Mouse (Mus musculus): ENCODE measurements around the gene Arl4d. TPM values are rescaled to one million over a fixed set of nuclear protein-coding genes. Genes with fewer than 3 reads are reported as not detected.

Arl4d gene
- polyA plus RNA-seq, 1 experiment from 2014 or later, result 6.0 TPM

DNA sequence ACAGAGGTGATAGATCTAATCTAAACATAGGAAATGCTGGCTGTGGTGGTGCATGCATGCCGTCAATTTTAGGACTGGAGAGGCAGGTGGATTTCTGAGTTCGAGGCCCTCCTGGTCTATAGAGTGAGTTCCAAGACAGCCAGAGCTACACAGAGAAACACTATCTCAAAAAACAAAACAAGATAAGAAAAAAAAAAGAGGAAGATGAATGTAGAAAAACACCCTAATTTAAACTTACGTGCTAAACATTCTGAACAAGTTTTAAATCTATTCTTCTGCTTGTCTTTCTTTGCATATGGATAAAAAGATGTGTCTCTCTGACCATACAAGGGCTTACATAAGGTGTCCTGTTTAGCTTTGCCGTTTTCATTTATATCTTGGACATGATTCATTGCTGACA is 5.9 kb downstream of the Arl4d start:
- Histone ChIP-seq H3K4me1 (ENCODE audit: control insufficient read depth, insufficient read depth, low read length) (no peaks in the 10 kb centered on the region), H3K9ac (replicated peaks; ENCODE audit: low read depth, low read length) (no peak overlapping the region), H3K4me3 (ENCODE audit: low read depth, low read length) (no peak overlapping the region), H3K9me3 (ENCODE audit: control insufficient read depth, low read length) (no peaks in the 10 kb centered on the region), H3K36me3 (ENCODE audit: control insufficient read depth, insufficient read depth, low read length) (no peaks in the 10 kb centered on the region), H3K4me2 (ENCODE audit: low read depth, low read length) (no peak overlapping the region), H3K27me3 (ENCODE audit: control insufficient read depth, insufficient read depth, low read length) (no peaks in the 10 kb centered on the region), H3K27ac (ENCODE audit: low read depth, low read length) (no peak overlapping the region)
- WGBS, result 87% methylated on average over 4 of the region's 4 CpGs
- ATAC-seq (ENCODE audit: low read depth), result no peak

DNA sequence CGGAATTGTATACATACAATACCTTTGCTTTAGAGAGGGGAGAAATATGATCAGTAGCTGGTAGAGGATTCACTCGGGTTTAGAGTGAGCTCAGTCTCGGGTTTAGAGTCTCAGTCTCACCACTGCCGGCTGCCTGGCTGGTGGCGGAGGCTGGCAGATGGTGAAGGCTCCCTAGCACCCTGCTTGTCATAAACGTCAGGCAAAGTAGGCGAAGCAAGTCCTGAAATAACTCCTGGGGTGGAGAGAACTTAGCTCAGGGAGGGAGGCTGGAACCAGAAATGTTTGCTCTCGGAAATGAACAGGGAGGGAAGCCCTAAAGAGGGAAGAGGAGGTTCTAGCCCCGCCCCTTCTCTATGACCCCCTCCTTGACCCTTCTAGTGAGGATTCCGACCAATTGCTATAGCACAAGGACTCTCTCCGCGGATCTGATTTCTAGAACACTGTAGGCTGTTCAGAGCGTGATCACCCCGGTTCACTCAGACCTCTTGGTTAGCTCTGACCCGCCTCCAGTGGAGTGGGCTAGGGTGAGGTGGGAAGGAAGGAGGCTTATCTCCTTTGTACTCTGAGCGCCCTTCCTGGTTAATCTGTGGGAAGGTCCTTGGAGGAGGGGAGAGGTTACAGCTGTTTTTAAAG is 7.8 kb downstream of the Arl4d start:
- H3K4me1 ChIP-seq (ENCODE audit: control insufficient read depth, insufficient read depth, low read length), result no peaks in the 10 kb centered on the region
- no peaks in the 10 kb centered on the region for H3K9me3 ChIP-seq (ENCODE audit: control insufficient read depth, low read length)
- ATAC-seq (ENCODE audit: low read depth), result no peak
- 35% methylated on average over 16 of the region's 16 CpGs for WGBS
- no peaks in the 10 kb centered on the region for H3K36me3 ChIP-seq (ENCODE audit: control insufficient read depth, insufficient read depth, low read length)
- H3K9ac ChIP-seq (replicated peaks; ENCODE audit: low read depth, low read length), result no peak overlapping the region
- H3K27ac ChIP-seq (ENCODE audit: low read depth, low read length), result no peak overlapping the region
- no peaks in the 10 kb centered on the region for H3K27me3 ChIP-seq (ENCODE audit: control insufficient read depth, insufficient read depth, low read length)
- no peak overlapping the region for H3K4me3 ChIP-seq (ENCODE audit: low read depth, low read length)
- no peak overlapping the region for H3K4me2 ChIP-seq (ENCODE audit: low read depth, low read length)

DNA sequence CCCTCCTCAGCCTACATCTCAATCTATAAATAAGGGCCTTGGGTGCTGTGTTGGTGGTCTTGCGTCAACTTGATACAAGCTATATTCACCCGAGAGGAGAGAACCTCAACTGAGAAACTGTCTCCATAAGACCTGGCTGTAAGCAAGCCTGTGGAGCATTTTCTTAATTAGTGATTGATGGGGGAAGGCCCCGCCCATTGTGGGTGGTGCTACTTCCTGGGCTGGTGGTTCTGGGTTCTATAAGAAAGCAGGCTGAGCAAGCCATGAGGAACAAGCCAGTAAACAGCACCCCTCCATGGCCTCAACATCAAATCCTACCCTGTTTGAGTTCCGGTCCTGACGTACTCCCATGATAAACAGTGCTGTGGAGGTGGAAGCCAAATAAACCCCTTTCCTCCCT is 8.8 kb downstream of the Arl4d start:
- Histone ChIP-seq H3K9me3 (ENCODE audit: control insufficient read depth, low read length) (no peaks in the 10 kb centered on the region), H3K9ac (replicated peaks; ENCODE audit: low read depth, low read length) (no peak overlapping the region), H3K27me3 (ENCODE audit: control insufficient read depth, insufficient read depth, low read length) (no peaks in the 10 kb centered on the region), H3K4me2 (ENCODE audit: low read depth, low read length) (no peak overlapping the region), H3K27ac (ENCODE audit: low read depth, low read length) (no peak overlapping the region), H3K4me1 (ENCODE audit: control insufficient read depth, insufficient read depth, low read length) (no peaks in the 10 kb centered on the region), H3K4me3 (ENCODE audit: low read depth, low read length) (no peak overlapping the region), H3K36me3 (ENCODE audit: control insufficient read depth, insufficient read depth, low read length) (no peaks in the 10 kb centered on the region)
- 90% methylated on average over 5 of the region's 5 CpGs for WGBS
- ATAC-seq (ENCODE audit: low read depth), result no peak

DNA sequence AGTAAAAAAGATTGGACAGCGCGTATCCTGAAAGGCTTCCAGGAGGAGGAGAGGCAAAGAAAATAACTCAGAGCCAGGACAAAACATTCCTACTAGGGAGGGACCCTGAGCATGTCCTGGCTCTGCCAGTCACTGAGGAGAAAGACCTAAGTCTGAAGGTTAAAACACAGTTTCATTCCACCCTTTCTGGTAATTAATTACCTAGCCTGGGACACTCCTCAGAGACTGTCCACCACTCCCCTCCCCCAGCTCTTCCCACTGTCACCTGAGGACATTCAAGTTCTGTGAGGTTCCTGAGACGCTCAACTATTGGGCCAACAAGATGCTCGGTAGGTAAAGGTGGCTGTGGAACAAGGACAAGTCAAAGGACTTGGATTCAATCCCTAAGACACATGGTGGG is 10.0 kb downstream of the Arl4d start:
- no peak overlapping the region for H3K4me3 ChIP-seq (ENCODE audit: low read depth, low read length)
- no peak overlapping the region for H3K27ac ChIP-seq (ENCODE audit: low read depth, low read length)
- no peaks in the 10 kb centered on the region for H3K9me3 ChIP-seq (ENCODE audit: control insufficient read depth, low read length)
- H3K9ac ChIP-seq (replicated peaks; ENCODE audit: low read depth, low read length), result no peak overlapping the region
- H3K4me1 ChIP-seq (ENCODE audit: control insufficient read depth, insufficient read depth, low read length), result no peaks in the 10 kb centered on the region
- 94% methylated on average over 4 of the region's 4 CpGs for WGBS
- no peaks in the 10 kb centered on the region for H3K27me3 ChIP-seq (ENCODE audit: control insufficient read depth, insufficient read depth, low read length)
- H3K36me3 ChIP-seq (ENCODE audit: control insufficient read depth, insufficient read depth, low read length), result no peaks in the 10 kb centered on the region
- ATAC-seq (ENCODE audit: low read depth), result no peak
- no peak overlapping the region for H3K4me2 ChIP-seq (ENCODE audit: low read depth, low read length)

DNA sequence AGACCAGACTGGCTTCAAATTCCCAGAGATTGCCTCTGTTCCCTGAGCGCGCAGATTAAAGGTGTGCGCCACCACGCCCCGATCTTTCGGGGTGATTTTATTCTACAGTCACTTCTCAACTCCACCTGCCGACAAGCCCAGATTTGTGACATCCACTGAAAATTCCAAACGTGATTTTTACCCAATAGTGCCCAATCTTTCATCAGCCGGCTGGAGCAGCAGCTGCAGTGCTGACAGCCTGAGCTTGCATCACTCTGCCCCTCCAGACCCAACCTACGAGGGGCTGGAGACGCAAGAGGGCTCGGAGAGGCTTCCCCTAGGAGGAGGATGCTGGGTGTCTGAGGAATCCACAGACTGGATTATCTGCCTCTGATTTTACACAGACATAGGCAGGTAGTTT is 12.3 kb downstream of the Arl4d start:
- Histone ChIP-seq H3K36me3 (ENCODE audit: control insufficient read depth, insufficient read depth, low read length) (no peaks in the 10 kb centered on the region), H3K4me3 (ENCODE audit: low read depth, low read length) (no peak overlapping the region), H3K9ac (replicated peaks; ENCODE audit: low read depth, low read length) (no peak overlapping the region), H3K4me1 (ENCODE audit: control insufficient read depth, insufficient read depth, low read length) (peaks cover 6% of the 10 kb centered on the region), H3K27ac (ENCODE audit: low read depth, low read length) (no peak overlapping the region), H3K4me2 (ENCODE audit: low read depth, low read length) (no peak overlapping the region), H3K27me3 (ENCODE audit: control insufficient read depth, insufficient read depth, low read length) (no peaks in the 10 kb centered on the region), H3K9me3 (ENCODE audit: control insufficient read depth, low read length) (no peaks in the 10 kb centered on the region)
- 79% methylated on average over 12 of the region's 12 CpGs for WGBS
- ATAC-seq (ENCODE audit: low read depth), result no peak

DNA sequence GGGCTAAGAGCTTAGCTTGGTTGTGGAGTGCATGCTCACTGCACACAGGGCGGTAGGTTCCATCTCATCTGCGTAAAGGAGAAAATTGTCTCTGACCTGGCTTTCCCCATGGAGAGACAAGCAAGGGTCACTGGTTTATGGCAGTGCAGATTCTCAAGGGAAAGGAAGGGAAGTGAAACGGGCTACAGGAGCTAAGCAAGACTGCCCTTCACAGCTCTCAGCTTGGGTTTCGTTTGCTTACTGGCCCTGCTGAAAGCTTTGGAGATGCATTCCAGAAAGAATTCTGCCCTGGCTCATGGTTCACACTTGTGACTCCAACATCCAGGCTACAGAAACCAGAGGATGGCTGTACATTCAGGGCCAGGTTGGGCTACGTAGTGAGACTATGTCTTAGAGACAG is 13.4 kb downstream of the Arl4d start:
- Histone ChIP-seq H3K4me3 (ENCODE audit: low read depth, low read length) (no peak overlapping the region), H3K36me3 (ENCODE audit: control insufficient read depth, insufficient read depth, low read length) (no peaks in the 10 kb centered on the region), H3K9ac (replicated peaks; ENCODE audit: low read depth, low read length) (no peak overlapping the region), H3K27ac (ENCODE audit: low read depth, low read length) (no peak overlapping the region), H3K27me3 (ENCODE audit: control insufficient read depth, insufficient read depth, low read length) (no peaks in the 10 kb centered on the region), H3K4me1 (ENCODE audit: control insufficient read depth, insufficient read depth, low read length) (peaks cover 6% of the 10 kb centered on the region), H3K4me2 (ENCODE audit: low read depth, low read length) (no peak overlapping the region), H3K9me3 (ENCODE audit: control insufficient read depth, low read length) (no peaks in the 10 kb centered on the region)
- WGBS, result 56% methylated on average over 5 of the region's 5 CpGs
- ATAC-seq (ENCODE audit: low read depth), result no peak

DNA sequence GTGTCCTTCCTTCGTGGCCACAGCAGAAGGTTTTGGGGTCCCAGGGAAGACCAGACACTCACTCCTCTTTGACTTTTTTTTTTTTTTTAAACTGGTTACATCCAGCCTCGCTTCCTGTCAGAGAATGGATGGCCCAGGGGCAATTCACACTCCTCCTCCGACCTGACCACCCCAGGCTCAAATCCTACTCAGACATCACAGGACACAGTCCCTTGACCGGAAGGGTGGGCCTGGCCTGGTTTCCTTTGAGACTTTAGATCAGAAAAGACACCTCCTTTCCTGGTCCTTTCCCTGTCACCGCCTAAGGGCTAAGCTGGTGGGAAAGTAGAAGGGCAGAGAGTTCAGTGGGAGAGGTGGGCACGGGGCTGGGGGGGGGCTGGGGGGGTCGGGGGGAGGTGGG is 14.6 kb downstream of the Arl4d start:
- Histone ChIP-seq H3K4me3 (ENCODE audit: low read depth, low read length) (no peak overlapping the region), H3K4me1 (ENCODE audit: control insufficient read depth, insufficient read depth, low read length) (peaks cover 6% of the 10 kb centered on the region), H3K9me3 (ENCODE audit: control insufficient read depth, low read length) (no peaks in the 10 kb centered on the region), H3K27ac (ENCODE audit: low read depth, low read length) (no peak overlapping the region), H3K36me3 (ENCODE audit: control insufficient read depth, insufficient read depth, low read length) (no peaks in the 10 kb centered on the region), H3K4me2 (ENCODE audit: low read depth, low read length) (no peak overlapping the region), H3K9ac (replicated peaks; ENCODE audit: low read depth, low read length) (no peak overlapping the region), H3K27me3 (ENCODE audit: control insufficient read depth, insufficient read depth, low read length) (no peaks in the 10 kb centered on the region)
- ATAC-seq (ENCODE audit: low read depth), result no peak
- WGBS, result 46% methylated on average over 5 of the region's 7 CpGs

DNA sequence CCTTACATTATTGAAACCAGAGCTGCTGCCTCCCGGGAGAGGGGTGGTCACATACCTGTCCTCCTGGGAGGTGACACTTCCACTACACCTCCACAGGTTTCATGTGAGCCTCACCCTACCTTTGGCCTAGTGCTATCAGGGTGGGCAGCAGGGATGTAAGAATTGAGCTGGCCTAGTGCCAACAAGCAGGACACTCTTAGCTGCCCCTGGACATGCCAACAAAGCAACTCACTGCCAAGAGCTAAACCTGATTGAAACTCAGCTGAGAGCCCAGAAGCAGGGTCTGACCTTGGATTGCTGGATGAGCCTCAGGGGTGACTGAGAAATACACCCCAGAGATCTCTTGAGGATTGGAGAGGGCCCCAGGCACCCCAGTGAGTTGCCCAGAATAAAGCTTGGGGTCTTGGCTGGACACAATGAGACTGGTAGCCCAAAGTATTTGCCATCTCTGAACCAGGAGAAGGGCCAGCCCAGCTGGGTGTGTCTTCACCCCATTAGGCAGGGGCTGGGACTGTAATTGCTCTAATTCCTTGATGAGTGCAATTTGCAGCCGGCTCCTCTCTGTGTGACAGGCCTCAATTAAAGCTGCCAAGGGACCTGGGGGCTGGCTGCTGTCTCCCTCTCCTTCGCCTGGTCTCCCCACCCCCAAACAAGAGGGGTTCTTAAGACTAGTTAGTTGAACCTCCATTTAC is 15.4 kb downstream of the Arl4d start:
- WGBS, result 33% methylated on average over 3 of the region's 3 CpGs

DNA sequence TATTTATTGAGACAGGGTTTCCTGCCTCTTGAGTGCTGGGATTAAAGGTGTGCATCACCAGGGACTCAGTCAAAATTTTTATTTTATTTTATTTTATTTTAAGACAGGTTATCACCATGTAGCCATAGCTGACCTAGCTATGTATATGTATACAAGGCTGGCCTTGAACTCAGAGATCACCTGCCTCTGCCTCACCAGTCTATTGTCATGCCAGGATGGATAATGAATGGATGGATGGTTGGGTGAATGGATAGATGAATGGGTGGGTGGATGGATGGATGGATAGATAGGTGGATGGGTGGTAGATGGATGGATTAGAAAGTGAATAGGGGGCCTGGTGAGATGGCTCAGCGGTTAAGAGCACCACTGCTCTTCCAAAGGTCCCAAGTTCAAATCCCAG is 16.6 kb downstream of the Arl4d start:
- no peaks in the 10 kb centered on the region for H3K9me3 ChIP-seq (ENCODE audit: control insufficient read depth, low read length)
- no peak overlapping the region for H3K4me2 ChIP-seq (ENCODE audit: low read depth, low read length)
- H3K27ac ChIP-seq (ENCODE audit: low read depth, low read length), result no peak overlapping the region
- no peak for ATAC-seq (ENCODE audit: low read depth)
- no peaks in the 10 kb centered on the region for H3K27me3 ChIP-seq (ENCODE audit: control insufficient read depth, insufficient read depth, low read length)
- 77% methylated on average over 1 of the region's 1 CpGs for WGBS
- no peak overlapping the region for H3K9ac ChIP-seq (replicated peaks; ENCODE audit: low read depth, low read length)
- no peaks in the 10 kb centered on the region for H3K36me3 ChIP-seq (ENCODE audit: control insufficient read depth, insufficient read depth, low read length)
- H3K4me1 ChIP-seq (ENCODE audit: control insufficient read depth, insufficient read depth, low read length), result peaks cover 6% of the 10 kb centered on the region
- H3K4me3 ChIP-seq (ENCODE audit: low read depth, low read length), result no peak overlapping the region

More for the DNA sequence above, 15.4 kb downstream of the Arl4d start:
- Histone ChIP-seq H3K36me3 (ENCODE audit: control insufficient read depth, insufficient read depth, low read length) (no peaks in the 10 kb centered on the region), H3K4me2 (ENCODE audit: low read depth, low read length) (no peak overlapping the region), H3K9me3 (ENCODE audit: control insufficient read depth, low read length) (no peaks in the 10 kb centered on the region), H3K4me1 (ENCODE audit: control insufficient read depth, insufficient read depth, low read length) (peaks cover 6% of the 10 kb centered on the region), H3K27ac (ENCODE audit: low read depth, low read length) (no peak overlapping the region), H3K4me3 (ENCODE audit: low read depth, low read length) (no peak overlapping the region), H3K27me3 (ENCODE audit: control insufficient read depth, insufficient read depth, low read length) (no peaks in the 10 kb centered on the region), H3K9ac (replicated peaks; ENCODE audit: low read depth, low read length) (no peak overlapping the region)
- no peak for ATAC-seq (ENCODE audit: low read depth)

Data from neural tube, embryonic 14.5 days (tissue).